In genomic region chr9:64531935-64532334, GRCm38 (mm10) we compare ENCODE assay signal across 23 mouse cellular contexts.
DNase-seq lines count a peak whose midpoint lies in the region; ATAC-seq and TF ChIP-seq lines count a peak whose summit lies in the region.
"Had no signal": no experiment of that assay in that cellular context is flagged by ENCODE, and none has a peak within 500 bp of the region (broad histone marks: within the 10 kb centered on the region; RNA-seq: fewer than 3 reads in every experiment).

No protein-coding gene starts in this region.

- 64% methylated on average over 3 of the region's 3 CpGs for WGBS in heart, adult 2 months
- WGBS in liver, embryonic 11.5 days, result 80% methylated on average over 3 of the region's 3 CpGs
- WGBS in liver, postnatal 0 days (ENCODE audit: insufficient replicate concordance), result 87% methylated on average over 3 of the region's 3 CpGs
- WGBS in liver, embryonic 15.5 days (ENCODE audit: insufficient replicate concordance), result 76% methylated on average over 3 of the region's 3 CpGs

- no peaks in the 10 kb centered on the region for H3K79me2 ChIP-seq in heart, adult 2 months (replicated peaks; ENCODE audit: control insufficient read depth, insufficient read depth, low read length)

- TF ChIP-seq CTCF in heart, adult 2 months (IDR thresholded peaks at IDR 0.05), result no peak
- TF ChIP-seq CTCF in liver, postnatal 0 days (IDR thresholded peaks at IDR 0.05; ENCODE audit: low read depth), result no peak

- TF ChIP-seq POLR2A in heart, adult 2 months (IDR thresholded peaks at IDR 0.05; ENCODE audit: insufficient read depth, low read depth, low read length), result no peak

- H3K27me3 ChIP-seq in heart, adult 2 months (ENCODE audit: control insufficient read depth, insufficient read depth, low read length), result no peaks in the 10 kb centered on the region
- no peaks in the 10 kb centered on the region; the same call in 1 of the 2 replicates for H3K27me3 ChIP-seq in liver, embryonic 11.5 days (replicated peaks; ENCODE audit: control insufficient read depth, insufficient read depth, low read length)
- no peaks in the 10 kb centered on the region for H3K27me3 ChIP-seq in liver, postnatal 0 days (ENCODE audit: insufficient read depth, low read length)
- no peaks in the 10 kb centered on the region for H3K27me3 ChIP-seq in liver, embryonic 15.5 days
- H3K27me3 ChIP-seq: embryonic facial prominence, embryonic 15.5 days; hindbrain, embryonic 15.5 days; neural tube, embryonic 12.5 days; Patski had no signal

- DNase-seq in heart, postnatal 10 days, result peak; percentile 16 to 25
- no peak for DNase-seq in heart, adult 2 months
- DNase-seq in liver, embryonic 11.5 days (ENCODE audit: low spot score), result no peak
- DNase-seq in liver, postnatal 0 days, result no peak
- peak; percentile 20 for DNase-seq in R1 (ENCODE audit: low read depth, low spot score)
- no peak for DNase-seq in gastrocnemius, postnatal 10 days
- DNase-seq in frontal cortex, postnatal 14 days (ENCODE audit: low spot score in 2 of 2), result no peak
- DNase-seq: adrenal gland, postnatal 14 days; cerebellum, adult 11 months; cerebellum, postnatal 10 days; left cerebral cortex, postnatal 4 days; lung, adult 2 months; lung, postnatal 36 days; right cerebral cortex, postnatal 4 days; thymus, adult 2 months had no signal

- no peak overlapping the region for H3K4me3 ChIP-seq in heart, adult 2 months
- H3K4me3 ChIP-seq in liver, embryonic 11.5 days (ENCODE audit: low read depth, low read length), result no peak overlapping the region
- H3K4me3 ChIP-seq in liver, postnatal 0 days (ENCODE audit: low read depth, low read length), result no peak overlapping the region
- H3K4me3 ChIP-seq in liver, embryonic 15.5 days (replicated peaks), result no peak overlapping the region
- H3K4me3 ChIP-seq: embryonic facial prominence, embryonic 15.5 days; forebrain, embryonic 10.5 days; hindbrain, embryonic 15.5 days; left cerebral cortex, adult 2 months; midbrain, embryonic 10.5 days; neural tube, embryonic 12.5 days had no signal

- H3K9me3 ChIP-seq in liver, embryonic 11.5 days (ENCODE audit: control insufficient read depth, low read length), result no peaks in the 10 kb centered on the region
- H3K9me3 ChIP-seq in liver, postnatal 0 days (ENCODE audit: low read length), result no peaks in the 10 kb centered on the region
- no peaks in the 10 kb centered on the region for H3K9me3 ChIP-seq in liver, embryonic 15.5 days (replicated peaks)
- H3K9me3 ChIP-seq: embryonic facial prominence, embryonic 15.5 days; forebrain, embryonic 10.5 days; hindbrain, embryonic 15.5 days; midbrain, embryonic 10.5 days; neural tube, embryonic 12.5 days had no signal

- no peak for TF ChIP-seq EP300 in heart, adult 2 months (IDR thresholded peaks at IDR 0.05; ENCODE audit: insufficient read depth, low read depth, low read length)
- no peak for TF ChIP-seq EP300 in liver, postnatal 0 days (IDR thresholded peaks at IDR 0.05; ENCODE audit: low read depth)

- H3K36me3 ChIP-seq in heart, adult 2 months (ENCODE audit: control insufficient read depth, insufficient read depth, low read length), result no peaks in the 10 kb centered on the region
- H3K36me3 ChIP-seq in liver, embryonic 11.5 days (ENCODE audit: control insufficient read depth, insufficient read depth, low read length), result no peaks in the 10 kb centered on the region
- no peaks in the 10 kb centered on the region for H3K36me3 ChIP-seq in liver, postnatal 0 days (replicated peaks; ENCODE audit: insufficient read depth, low read length)
- no peaks in the 10 kb centered on the region for H3K36me3 ChIP-seq in liver, embryonic 15.5 days (replicated peaks)
- H3K36me3 ChIP-seq: embryonic facial prominence, embryonic 15.5 days; forebrain, embryonic 10.5 days; hindbrain, embryonic 15.5 days; midbrain, embryonic 10.5 days; neural tube, embryonic 12.5 days had no signal

- intact Hi-C loops in heart, postnatal 10 days (cut with DNase I), result no loop called here
- intact Hi-C loops in heart, adult 2 months (cut with DNase I), result no loop called here

- no peak overlapping the region for H3K9ac ChIP-seq in heart, adult 2 months (ENCODE audit: low read depth, low read length)
- no peak overlapping the region for H3K9ac ChIP-seq in liver, embryonic 11.5 days (ENCODE audit: low read depth, low read length)
- no peak overlapping the region for H3K9ac ChIP-seq in liver, postnatal 0 days (replicated peaks)
- no peak overlapping the region for H3K9ac ChIP-seq in liver, embryonic 15.5 days
- H3K9ac ChIP-seq: embryonic facial prominence, embryonic 15.5 days; hindbrain, embryonic 15.5 days; neural tube, embryonic 12.5 days had no signal

- no peak overlapping the region for H3K4me2 ChIP-seq in liver, embryonic 11.5 days
- no peak overlapping the region for H3K4me2 ChIP-seq in liver, postnatal 0 days (ENCODE audit: low read depth, low read length)
- no peak overlapping the region for H3K4me2 ChIP-seq in liver, embryonic 15.5 days
- H3K4me2 ChIP-seq: embryonic facial prominence, embryonic 15.5 days; hindbrain, embryonic 15.5 days; neural tube, embryonic 12.5 days had no signal

- no peak for ATAC-seq in liver, embryonic 11.5 days (replicated peaks; ENCODE audit: low FRiP score)
- ATAC-seq in liver, postnatal 0 days, result no peak
- no peak for ATAC-seq in liver, embryonic 15.5 days (ENCODE audit: insufficient read depth)
- ATAC-seq: Patski had no signal

- no peaks in the 10 kb centered on the region for H3K4me1 ChIP-seq in heart, adult 2 months (ENCODE audit: control insufficient read depth, insufficient read depth, low read length)
- peaks cover 18% of the 10 kb centered on the region for H3K4me1 ChIP-seq in liver, embryonic 11.5 days (replicated peaks; ENCODE audit: control insufficient read depth, insufficient read depth, low read length)
- H3K4me1 ChIP-seq in liver, postnatal 0 days (ENCODE audit: insufficient read depth), result peaks cover 33% of the 10 kb centered on the region
- H3K4me1 ChIP-seq in liver, embryonic 15.5 days (replicated peaks), result peaks cover 70% of the 10 kb centered on the region
- H3K4me1 ChIP-seq: embryonic facial prominence, embryonic 15.5 days had no signal

- H3K27ac ChIP-seq in heart, adult 2 months, result no peak overlapping the region
- H3K27ac ChIP-seq in liver, embryonic 11.5 days (ENCODE audit: low read depth, low read length), result peak overlapping the region; percentile 66; the same call in 1 of the 2 replicates
- no peak overlapping the region for H3K27ac ChIP-seq in liver, postnatal 0 days (ENCODE audit: low read depth)
- H3K27ac ChIP-seq in liver, embryonic 15.5 days (replicated peaks), result peak overlapping the region; percentile 100
- H3K27ac ChIP-seq: embryonic facial prominence, embryonic 15.5 days; forebrain, embryonic 10.5 days; hindbrain, embryonic 15.5 days; left cerebral cortex, adult 2 months; midbrain, embryonic 10.5 days; neural tube, embryonic 12.5 days had no signal

Comparison
In these comparisons a context has a peak if more than half of its experiments do, and no peak if none do; other contexts are left out.
1. DNase-seq: peak in heart, postnatal 10 days (2 of 2) and R1 (single experiment); none in heart, adult 2 months (0 of 2), liver, embryonic 11.5 days (single experiment), liver, postnatal 0 days (single experiment), gastrocnemius, postnatal 10 days (single experiment) and frontal cortex, postnatal 14 days (0 of 2).
2. H3K27ac ChIP-seq: peak in liver, embryonic 11.5 days (single experiment) and liver, embryonic 15.5 days (single experiment); none in heart, adult 2 months (single experiment) and liver, postnatal 0 days (single experiment).